Comparison of ENCODE assay signal across 28 mouse cellular contexts in genomic region chr10:83539311-83539980, GRCm38 (mm10). TPM values are rescaled to one million over a fixed set of nuclear protein-coding genes. Genes with fewer than 3 reads are reported as not detected.
A peak's percentile ranks its signal among the peaks of the same experiment; 100 is the strongest.
DNase-seq lines count a peak whose midpoint lies in the region; ATAC-seq and TF ChIP-seq lines count a peak whose summit lies in the region.
"Had no signal": no experiment of that assay in that cellular context is flagged by ENCODE, and none has a peak within 500 bp of the region (broad histone marks: within the 10 kb centered on the region; RNA-seq: fewer than 3 reads in every experiment).

No protein-coding gene starts in this region.

- 73% methylated on average over 6 of the region's 6 CpGs for WGBS in midbrain, postnatal 0 days
- WGBS in midbrain, embryonic 10.5 days = 77% methylated on average over 6 of the region's 6 CpGs
- 76% methylated on average over 6 of the region's 6 CpGs for WGBS in kidney, embryonic 15.5 days

- TF ChIP-seq CTCF in midbrain, postnatal 0 days (IDR thresholded peaks at IDR 0.05) = 0 out of 2 replicates have a peak, but pooled peaks have one; percentile 6
- TF ChIP-seq CTCF in ES-Bruce4 (IDR thresholded peaks at IDR 0.05; ENCODE audit: low read depth, low read length) = peak; percentile 28

- H3K36me3 ChIP-seq in midbrain, postnatal 0 days (ENCODE audit: insufficient read depth, low read length) = no peaks in the 10 kb centered on the region
- no peaks in the 10 kb centered on the region for H3K36me3 ChIP-seq in midbrain, embryonic 10.5 days
- H3K36me3 ChIP-seq in ES-Bruce4 (ENCODE audit: control insufficient read depth, insufficient read depth, low read length, poor library complexity, severe bottlenecking) (no peaks in the 10 kb centered on the region), ES-E14 (ENCODE audit: control insufficient read depth, insufficient read depth, low read length, poor library complexity, severe bottlenecking) (no peaks in the 10 kb centered on the region)
- H3K36me3 ChIP-seq in kidney, embryonic 15.5 days = no peaks in the 10 kb centered on the region
- H3K36me3 ChIP-seq: embryonic facial prominence, embryonic 10.5 days; embryonic facial prominence, embryonic 13.5 days; forebrain, embryonic 12.5 days; forebrain, embryonic 15.5 days; heart, embryonic 10.5 days; heart, embryonic 13.5 days; hindbrain, embryonic 12.5 days; intestine, embryonic 15.5 days had no signal

- no peak for TF ChIP-seq EP300 in ES-Bruce4 (IDR thresholded peaks at IDR 0.05; ENCODE audit: insufficient read depth, low read depth, low read length)

- no peaks in the 10 kb centered on the region; the same call in 1 of the 2 replicates for H3K4me1 ChIP-seq in midbrain, postnatal 0 days (ENCODE audit: insufficient read depth, low read length)
- peaks cover 1% of the 10 kb centered on the region for H3K4me1 ChIP-seq in midbrain, embryonic 10.5 days
- H3K4me1 ChIP-seq in ES-Bruce4 (ENCODE audit: control insufficient read depth, insufficient read depth, low read length) (no peaks in the 10 kb centered on the region), ES-E14 (ENCODE audit: control insufficient read depth in 2 of 2, insufficient read depth in 2 of 2, low read length in 2 of 2, poor library complexity in 1 of 2) (peaks cover 4 to 6% of the 10 kb centered on the region in 2 experiments; a peak in 2 of 4 replicates)
- H3K4me1 ChIP-seq in kidney, embryonic 15.5 days = 0 out of 2 replicates have a peak, but pooled peaks cover 2% of the 10 kb centered on the region
- H3K4me1 ChIP-seq: embryonic facial prominence, embryonic 10.5 days; embryonic facial prominence, embryonic 13.5 days; intestine, embryonic 15.5 days had no signal

- H3K9ac ChIP-seq in midbrain, postnatal 0 days (replicated peaks; ENCODE audit: low read length, poor library complexity, severe bottlenecking) = no peak overlapping the region
- no peak overlapping the region for H3K9ac ChIP-seq in ES-Bruce4 (ENCODE audit: low read depth, poor library complexity, severe bottlenecking)
- H3K9ac ChIP-seq in ES-E14 (ENCODE audit: insufficient read depth, low read depth, low read length, poor library complexity, severe bottlenecking) = no peak overlapping the region
- no peak overlapping the region for H3K9ac ChIP-seq in kidney, embryonic 15.5 days
- H3K9ac ChIP-seq: embryonic facial prominence, embryonic 13.5 days; forebrain, embryonic 12.5 days; forebrain, embryonic 15.5 days; heart, embryonic 13.5 days; hindbrain, embryonic 12.5 days; intestine, embryonic 15.5 days had no signal

- in situ Hi-C loops in ES-E14 (cut with MboI; ENCODE audit: low sequenced_read_pairs in 2 of 2, unreplicated experiment in 2 of 2) = no loop called here

- ATAC-seq in midbrain, postnatal 0 days (ENCODE audit: low FRiP score) = no peak
- ATAC-seq in kidney, embryonic 15.5 days (replicated peaks; ENCODE audit: low FRiP score) = no peak
- ATAC-seq: activated CD4-positive, CD25-positive, alpha-beta regulatory T cell, adult 4 months; CD4-positive, CD25-positive, alpha-beta regulatory T cell, adult 4 months; forebrain, embryonic 15.5 days; hindbrain, embryonic 16.5 days; intestine, embryonic 15.5 days; Patski had no signal

- H3K27ac ChIP-seq in midbrain, postnatal 0 days (ENCODE audit: low read depth, low read length) = no peak overlapping the region
- H3K27ac ChIP-seq in midbrain, embryonic 10.5 days (replicated peaks) = no peak overlapping the region
- no peak overlapping the region for H3K27ac ChIP-seq in ES-Bruce4 (ENCODE audit: insufficient read depth, low read length)
- H3K27ac ChIP-seq in ES-E14 (ENCODE audit: insufficient read depth, low read depth, low read length, poor library complexity, severe bottlenecking) = peak overlapping the region; percentile 57; the same call in 1 of the 2 replicates
- H3K27ac ChIP-seq in kidney, embryonic 15.5 days = no peak overlapping the region
- H3K27ac ChIP-seq: embryonic facial prominence, embryonic 10.5 days; embryonic facial prominence, embryonic 13.5 days; forebrain, embryonic 12.5 days; forebrain, embryonic 15.5 days; heart, adult 2 months; heart, embryonic 10.5 days; hindbrain, embryonic 12.5 days; intestine, embryonic 15.5 days had no signal

- no peak overlapping the region for H3K4me2 ChIP-seq in midbrain, postnatal 0 days (ENCODE audit: low read depth, low read length, poor library complexity, severe bottlenecking)
- H3K4me2 ChIP-seq in kidney, embryonic 15.5 days = no peak overlapping the region
- H3K4me2 ChIP-seq: embryonic facial prominence, embryonic 13.5 days; forebrain, embryonic 12.5 days; forebrain, embryonic 15.5 days; heart, embryonic 13.5 days; hindbrain, embryonic 12.5 days; intestine, embryonic 15.5 days had no signal

- no peaks in the 10 kb centered on the region for H3K9me3 ChIP-seq in midbrain, postnatal 0 days (ENCODE audit: low read length)
- H3K9me3 ChIP-seq in midbrain, embryonic 10.5 days (replicated peaks) = no peaks in the 10 kb centered on the region
- H3K9me3 ChIP-seq in ES-Bruce4 (replicated peaks; ENCODE audit: control insufficient read depth, insufficient read depth, low read length, poor library complexity, severe bottlenecking) (no peaks in the 10 kb centered on the region), ES-E14 (ENCODE audit: control insufficient read depth, insufficient read depth, low read depth, low read length) (no peaks in the 10 kb centered on the region)
- no peaks in the 10 kb centered on the region for H3K9me3 ChIP-seq in kidney, embryonic 15.5 days (replicated peaks)
- H3K9me3 ChIP-seq: embryonic facial prominence, embryonic 10.5 days; embryonic facial prominence, embryonic 13.5 days; forebrain, embryonic 12.5 days; forebrain, embryonic 15.5 days; heart, embryonic 10.5 days; heart, embryonic 13.5 days; hindbrain, embryonic 12.5 days; intestine, embryonic 15.5 days had no signal

- no peaks in the 10 kb centered on the region for H3K27me3 ChIP-seq in midbrain, postnatal 0 days (ENCODE audit: insufficient read depth, low read length)
- H3K27me3 ChIP-seq in midbrain, embryonic 10.5 days (ENCODE audit: low read depth, poor library complexity, severe bottlenecking) = peaks cover 9% of the 10 kb centered on the region
- H3K27me3 ChIP-seq in ES-Bruce4 (ENCODE audit: control insufficient read depth, insufficient read depth, low read length, poor library complexity, severe bottlenecking) = no peaks in the 10 kb centered on the region
- H3K27me3 ChIP-seq in kidney, embryonic 15.5 days = peaks cover 10% of the 10 kb centered on the region
- H3K27me3 ChIP-seq: forebrain, embryonic 15.5 days; intestine, embryonic 15.5 days; Patski had no signal

- DNase-seq in midbrain, postnatal 0 days (ENCODE audit: low spot score) = no peak
- DNase-seq in midbrain, embryonic 10.5 days (ENCODE audit: low spot score) = no peak
- DNase-seq in ES-E14 (ENCODE audit: low read depth, low spot score) (no peak), ZHBTc4 (ENCODE audit: low read depth, low spot score) (peak; percentile 69)
- DNase-seq in retina, postnatal 1 day = no peak
- DNase-seq: adrenal gland, adult 8-10 months; adrenal gland, postnatal 25 days; cerebellum, adult 11-12 months; cerebellum, adult 8-10 months; cerebellum, postnatal 36 days; gastrocnemius, postnatal 25 days; heart, adult 2 months had no signal

- no peak overlapping the region for H3K4me3 ChIP-seq in midbrain, postnatal 0 days (ENCODE audit: low read depth, low read length)
- H3K4me3 ChIP-seq in midbrain, embryonic 10.5 days = no peak overlapping the region
- H3K4me3 ChIP-seq in ES-Bruce4 (ENCODE audit: low read depth, low read length) = no peak overlapping the region
- no peak overlapping the region for H3K4me3 ChIP-seq in ES-E14 (ENCODE audit: insufficient read depth in 1 of 2, low read depth in 1 of 2, low read length in 2 of 2, poor library complexity in 1 of 2, severe bottlenecking in 1 of 2)
- no peak overlapping the region for H3K4me3 ChIP-seq in kidney, embryonic 15.5 days (replicated peaks)
- H3K4me3 ChIP-seq: embryonic facial prominence, embryonic 10.5 days; embryonic facial prominence, embryonic 13.5 days; erythroblast, embryonic 14.5 days; forebrain, embryonic 12.5 days; forebrain, embryonic 15.5 days; heart, adult 2 months; heart, embryonic 10.5 days; heart, embryonic 13.5 days; hindbrain, embryonic 12.5 days; intestine, embryonic 15.5 days had no signal

- no peak for TF ChIP-seq POLR2A in ES-Bruce4 (IDR thresholded peaks at IDR 0.05; ENCODE audit: insufficient read depth, low read length)

TF ChIP-seq in ES-E14, 5 proteins besides CTCF, POLR2A, EP300 and RAD21:
- TF ChIP-seq HCFC1 (IDR thresholded peaks at IDR 0.05; ENCODE audit: borderline replicate concordance, insufficient read depth, low read length) = no peak
- no peak for TF ChIP-seq ZC3H11A (IDR thresholded peaks at IDR 0.05; ENCODE audit: borderline replicate concordance, low read depth, low read length)
- no peak for TF ChIP-seq ZNF384 (IDR thresholded peaks at IDR 0.05; ENCODE audit: low read depth, low read length)
- no peak for TF ChIP-seq CHD2 (IDR thresholded peaks at IDR 0.05; ENCODE audit: low read depth, low read length)
- no peak for TF ChIP-seq MAFK (IDR thresholded peaks at IDR 0.05; ENCODE audit: insufficient read depth, low read depth, low read length)

RNA-seq across cellular contexts. Expression of gene Washc4, which starts 4.1 kb away (rescaled TPM):
- 16.5 and 25.4 TPM in 2 replicates for total RNA-seq in midbrain, postnatal 0 days (2014; rRNA removed)
- 21.8 and 22.1 TPM in 2 replicates for polyA plus RNA-seq in midbrain, postnatal 0 days (2015; fragmentation: Nextera tagmentation; extraction: Ambion mirVana)
- 38.5 and 40.6 TPM in 2 replicates for polyA plus RNA-seq in midbrain, embryonic 10.5 days (2016; fragmentation: Nextera tagmentation; extraction: Ambion mirVana)
- 88.1 and 92.1 TPM in 2 replicates for polyA plus RNA-seq in ES-Bruce4 (2011; ENCODE audit: insufficient read depth, insufficient read length, low read depth, missing spikeins)
- total RNA-seq in ES-E14 (2012; rRNA removed) = 33.9 and 38.2 TPM in 2 replicates
- 34.0 and 37.5 TPM in 2 replicates for polyA plus RNA-seq in kidney, embryonic 15.5 days (2015; fragmentation: Nextera tagmentation; extraction: Ambion mirVana)
- polyA plus RNA-seq: erythroblast, embryonic 14.5 days had no signal

RNA-seq across cellular contexts. Expression of gene Aldh1l2, which starts 5.5 kb away (rescaled TPM):
- total RNA-seq in midbrain, postnatal 0 days (2014; rRNA removed) = 21.5 and 27.4 TPM in 2 replicates
- polyA plus RNA-seq in midbrain, postnatal 0 days (2015; fragmentation: Nextera tagmentation; extraction: Ambion mirVana) = 8.7 and 10.8 TPM in 2 replicates
- polyA plus RNA-seq in midbrain, embryonic 10.5 days (2016; fragmentation: Nextera tagmentation; extraction: Ambion mirVana) = 2.0 and 5.0 TPM in 2 replicates
- polyA plus RNA-seq in ES-Bruce4 (2011; ENCODE audit: insufficient read depth, insufficient read length, low read depth, missing spikeins) = 0.37 and 0.39 TPM in 2 replicates
- 2.0 and 3.4 TPM in 2 replicates for total RNA-seq in ES-E14 (2012; rRNA removed)
- 0.79 and 0.99 TPM in 2 replicates for polyA plus RNA-seq in kidney, embryonic 15.5 days (2015; fragmentation: Nextera tagmentation; extraction: Ambion mirVana)
- total RNA-seq: hematopoietic stem cell, adult 5-6 weeks had no signal
- polyA plus RNA-seq: activated CD4-positive, CD25-positive, alpha-beta regulatory T cell, adult 4 months; CD4-positive, CD25-positive, alpha-beta regulatory T cell, adult 4 months; erythroblast, embryonic 14.5 days had no signal
